Mouse (Mus musculus) kidney, postnatal 4 days (tissue): Measurements from ENCODE around the gene Tmem8b.

Experiments used
- DNase-seq, 2 experiments: peaks; one replicate each; pipeline ENCODE4 v3.0.0; 2021; ENCODE audit warnings: mixed read lengths in 2 of 2

Gene Tmem8b

DNA sequence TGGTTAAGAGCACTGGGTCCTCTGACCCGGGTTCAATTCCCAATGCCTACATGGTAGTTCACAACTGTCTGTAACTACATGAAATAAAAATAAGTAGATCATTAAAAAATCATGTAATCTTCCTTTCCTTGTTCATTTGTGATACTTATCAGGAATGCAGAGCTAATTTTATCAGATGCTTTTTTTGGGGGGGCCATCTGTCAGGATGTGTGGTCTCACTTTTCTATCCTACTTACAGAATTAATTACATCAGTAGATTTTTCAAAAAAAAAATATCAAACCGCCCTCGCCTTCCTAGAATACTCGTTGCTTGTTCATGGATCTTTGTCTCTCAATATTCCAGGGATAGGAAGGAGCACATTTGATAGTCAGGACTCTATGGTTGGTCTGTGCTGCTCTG is 53.4 kb downstream of the Tmem8b start:
- DNase-seq = no peak

DNA sequence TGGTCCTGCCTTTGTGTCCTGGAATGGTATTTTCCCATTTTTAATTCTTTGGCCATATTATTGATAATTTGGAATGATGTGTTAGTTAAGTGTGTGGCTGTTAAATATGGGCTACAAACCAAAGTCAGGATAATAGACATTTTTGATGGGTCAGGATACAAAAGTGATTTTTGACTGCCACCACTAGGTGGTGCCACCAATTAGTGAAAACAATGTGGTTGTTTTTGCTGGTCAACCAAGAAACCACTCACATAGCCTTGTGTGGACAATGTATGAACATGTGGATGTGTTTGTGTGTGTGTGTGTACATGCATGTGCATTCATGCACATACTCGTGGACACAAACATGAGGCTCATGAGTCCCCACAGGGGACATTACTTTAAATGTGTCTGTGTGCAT is 56.0 kb downstream of the Tmem8b start:
- DNase-seq = peak; percentile 71 to 75

DNA sequence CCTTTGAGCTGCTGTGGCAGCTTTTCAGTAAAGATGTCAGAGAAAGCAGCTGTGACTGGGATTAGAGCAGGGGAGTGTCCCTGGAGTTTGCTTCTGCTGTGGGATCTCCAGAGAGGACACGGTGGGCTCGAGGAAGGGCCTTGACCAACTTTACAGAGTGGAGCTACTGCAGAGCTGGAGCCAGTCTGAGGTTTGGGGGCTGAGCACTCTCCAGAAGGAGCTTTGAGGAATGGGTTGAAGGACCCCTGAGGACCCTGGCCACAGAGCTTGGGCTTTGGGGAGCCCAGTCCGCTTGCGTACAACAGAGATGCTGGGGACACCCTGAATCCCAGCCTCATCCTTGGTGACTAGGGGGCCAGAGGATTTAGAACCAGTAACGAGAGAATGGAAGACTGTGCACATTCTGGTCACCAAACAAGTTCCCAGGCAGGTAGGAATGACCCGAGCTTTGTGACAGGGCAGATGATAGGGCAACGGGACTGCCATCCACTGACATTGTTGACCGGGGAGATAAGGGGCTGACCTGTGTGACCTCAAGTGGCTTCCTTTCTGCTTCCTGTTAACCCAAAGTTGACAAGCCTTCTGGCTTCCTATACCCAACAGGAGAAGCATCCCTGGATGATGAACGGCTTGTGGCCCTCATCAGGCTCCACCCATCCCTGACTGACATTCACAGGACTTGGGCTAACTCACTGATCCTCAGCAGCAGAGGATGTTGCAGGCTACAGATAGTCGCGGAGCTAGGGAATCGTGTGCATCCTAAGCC is 57.6 kb downstream of the Tmem8b start:
- DNase-seq = peak; percentile 33 to 51

DNA sequence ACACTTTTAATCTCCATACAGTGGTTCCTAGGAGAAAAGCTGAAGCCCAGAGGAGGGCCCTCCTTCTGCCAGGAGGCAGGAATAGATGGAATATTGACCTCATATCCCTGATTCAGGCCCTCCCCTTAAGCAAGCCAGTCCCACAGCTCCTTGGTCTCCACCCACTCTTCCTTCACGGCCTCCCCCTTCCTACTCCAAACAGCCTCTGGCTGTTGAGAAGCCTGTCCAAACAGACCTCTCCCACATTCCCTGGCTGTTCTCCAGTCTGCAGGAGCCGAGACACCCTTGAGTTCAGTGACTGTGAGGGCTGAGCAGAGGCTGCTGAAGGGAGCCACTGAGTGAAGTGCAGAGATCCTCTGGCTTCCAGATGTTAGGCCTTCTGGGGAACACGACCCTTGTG is 58.2 kb downstream of the Tmem8b start, which contains the start of gene Hrct1:
Gene Hrct1 (plus strand): TSS at position 194 of the 400 bp plus-strand sequence.
- DNase-seq = peak; percentile 76 to 84

DNA sequence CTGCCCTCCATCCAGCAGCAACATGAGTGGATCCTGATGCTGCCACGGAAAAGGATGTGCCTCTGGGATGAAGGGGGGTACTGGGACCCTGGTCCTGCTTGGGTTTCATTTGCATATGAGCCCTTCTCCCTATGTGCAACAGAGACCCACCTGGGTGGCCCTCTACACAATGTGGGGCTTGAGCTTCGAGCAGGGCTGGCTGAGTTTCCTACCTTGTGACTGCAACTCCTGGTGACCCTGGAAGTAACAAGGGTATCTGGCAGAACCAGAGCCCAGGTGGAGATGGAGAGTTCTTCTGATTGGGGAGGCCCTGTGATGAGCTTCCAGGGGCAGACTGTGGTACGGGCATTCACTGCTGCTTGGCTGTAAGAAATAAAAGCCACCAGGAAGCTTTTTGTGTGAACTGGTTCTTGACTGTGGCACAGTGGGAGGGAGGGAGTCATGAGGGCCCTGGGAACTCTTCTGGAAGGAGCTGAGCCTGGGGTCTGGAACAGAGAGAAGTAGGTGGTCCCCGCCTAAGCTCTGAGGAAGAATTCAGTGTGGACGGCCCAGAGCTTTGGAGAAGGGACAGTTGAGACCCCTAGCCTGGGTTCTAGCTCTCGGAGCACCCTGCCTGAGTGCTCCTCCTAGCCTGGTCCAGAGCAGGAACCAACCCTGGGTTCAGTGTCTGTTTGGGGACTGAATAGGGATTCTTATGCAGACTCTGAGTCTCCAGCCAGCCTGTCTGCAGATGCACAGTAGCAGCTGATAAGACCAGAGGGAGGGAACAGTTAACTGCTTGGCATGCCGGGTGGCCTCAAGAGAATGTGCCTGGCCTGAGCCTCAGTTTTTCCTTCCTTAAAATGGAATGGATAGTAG is 59.2 kb downstream of the Tmem8b start:
- DNase-seq = no peak

DNA sequence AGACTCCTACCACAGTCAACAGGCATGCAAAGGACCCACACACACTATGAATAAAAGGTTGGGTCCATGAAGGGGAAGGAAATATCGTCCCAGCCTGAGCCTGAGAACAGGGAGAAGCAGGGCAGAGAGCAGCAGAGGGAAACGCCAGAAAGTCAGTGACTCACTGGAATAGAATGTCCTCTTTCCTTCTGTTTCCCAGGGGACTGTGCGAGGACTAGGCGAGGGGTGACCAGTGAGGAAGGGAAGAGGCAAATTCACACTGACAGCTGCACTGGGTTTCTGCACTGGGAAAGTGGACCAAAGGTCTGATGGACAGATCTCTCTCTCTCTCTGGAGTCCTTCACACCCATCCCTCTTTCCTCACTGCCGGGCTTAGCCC is 59.8 kb downstream of the Tmem8b start:
- peak; percentile 41 to 68 for DNase-seq

DNA sequence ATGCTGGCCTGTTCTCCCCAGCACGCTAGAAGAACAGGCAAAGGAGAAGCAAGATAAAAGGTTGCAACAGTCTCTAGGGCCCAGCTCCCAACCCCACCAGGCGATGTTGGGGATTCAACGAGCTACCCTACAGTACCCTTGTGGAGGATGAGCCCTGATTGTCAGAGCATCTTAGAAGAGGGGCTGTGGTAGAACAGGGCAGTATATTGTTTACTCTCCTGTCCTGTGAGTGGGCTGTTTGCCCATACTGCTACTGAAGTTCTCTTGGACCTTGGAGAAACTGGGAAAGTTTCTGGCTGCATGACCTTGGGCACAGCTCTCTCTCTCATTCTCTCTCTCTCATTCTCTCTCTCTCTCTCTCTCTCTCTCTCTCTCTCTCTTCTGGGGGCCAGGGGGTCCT is 60.4 kb downstream of the Tmem8b start:
- no peak for DNase-seq

DNA sequence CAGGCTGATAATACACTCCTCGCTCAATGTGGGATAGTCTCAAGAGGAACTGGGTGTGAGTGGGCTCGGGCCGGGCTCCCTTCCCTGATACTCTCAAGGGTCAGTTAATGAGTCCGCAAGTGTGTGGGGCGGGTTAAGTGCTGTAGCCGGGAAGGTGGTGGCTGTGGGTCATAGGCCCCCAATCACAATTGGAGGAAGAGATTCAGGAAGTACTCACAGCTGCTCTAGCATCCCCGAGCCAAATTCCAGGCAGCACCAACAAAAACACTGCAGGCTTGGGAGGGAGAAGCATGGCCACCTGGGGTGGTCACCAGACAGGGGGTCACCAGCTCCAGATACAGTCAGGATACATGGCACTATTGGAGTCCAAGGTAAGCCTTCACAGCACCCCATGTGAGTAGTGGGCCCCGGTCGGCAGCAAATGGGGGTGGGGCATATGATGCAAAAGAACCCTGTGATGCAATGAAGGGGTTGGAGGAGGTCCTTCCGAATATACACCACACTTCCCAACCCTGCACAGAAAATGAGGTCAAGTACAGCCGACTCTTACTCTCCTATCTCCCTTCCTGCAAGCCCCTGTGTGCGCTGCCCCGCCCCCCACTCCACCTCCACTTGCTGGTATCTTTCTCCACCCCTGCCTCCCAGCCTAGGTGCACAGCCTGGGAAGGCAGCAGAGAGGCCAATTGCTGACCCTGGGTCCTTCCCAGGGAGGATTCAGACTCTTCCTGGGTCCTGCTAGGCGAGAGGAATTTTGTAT is 61.2 kb downstream of the Tmem8b start, which contains the start of gene Spaar:
Gene Spaar (plus strand): TSS at position 241 of the 757 bp plus-strand sequence.
- DNase-seq = peak; percentile 58 to 71

DNA sequence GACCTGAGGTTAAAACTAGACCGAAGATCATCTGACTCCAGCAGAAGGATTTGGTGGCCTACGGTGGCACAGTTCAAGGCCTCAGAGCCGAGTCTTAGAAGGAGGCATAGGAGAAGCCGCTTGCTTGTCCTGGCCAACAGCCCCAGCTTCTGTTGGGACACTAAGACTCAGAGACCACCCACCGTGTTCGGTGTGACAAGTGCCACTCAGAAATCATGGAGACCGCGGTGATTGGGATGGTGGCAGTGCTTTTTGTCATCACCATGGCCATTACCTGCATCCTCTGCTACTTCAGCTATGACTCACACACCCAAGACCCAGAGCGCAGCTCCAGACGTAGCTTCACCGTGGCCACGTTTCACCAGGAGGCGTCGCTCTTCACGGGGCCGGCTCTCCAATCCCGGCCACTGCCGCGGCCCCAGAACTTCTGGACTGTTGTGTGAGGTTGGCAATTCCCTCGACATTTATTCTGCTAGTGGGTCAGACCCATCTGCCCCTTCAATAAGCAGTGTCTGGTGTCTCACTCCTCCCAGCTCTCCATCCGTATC is 62.1 kb downstream of the Tmem8b start:
- no peak for DNase-seq

DNA sequence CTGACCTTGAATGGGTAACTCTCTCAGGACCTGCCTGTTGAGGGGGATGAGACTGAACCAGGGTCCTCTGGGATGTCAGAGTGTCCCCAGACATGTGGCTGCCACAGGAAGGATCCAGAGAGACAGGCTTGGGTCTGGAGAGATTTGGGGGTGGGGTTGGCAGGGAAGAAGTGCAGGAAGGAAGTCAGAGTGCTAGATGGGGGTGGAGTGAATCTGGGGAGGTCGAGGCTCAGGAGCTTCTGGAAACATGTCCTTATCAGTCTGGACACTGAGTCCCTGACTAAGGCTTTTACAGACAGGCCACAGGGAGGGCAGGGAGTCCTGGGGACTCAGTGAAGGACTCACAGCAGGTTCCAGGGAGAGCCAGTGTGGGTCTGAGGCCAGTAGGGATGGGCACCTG is 63.4 kb downstream of the Tmem8b start:
- DNase-seq = no peak

DNA sequence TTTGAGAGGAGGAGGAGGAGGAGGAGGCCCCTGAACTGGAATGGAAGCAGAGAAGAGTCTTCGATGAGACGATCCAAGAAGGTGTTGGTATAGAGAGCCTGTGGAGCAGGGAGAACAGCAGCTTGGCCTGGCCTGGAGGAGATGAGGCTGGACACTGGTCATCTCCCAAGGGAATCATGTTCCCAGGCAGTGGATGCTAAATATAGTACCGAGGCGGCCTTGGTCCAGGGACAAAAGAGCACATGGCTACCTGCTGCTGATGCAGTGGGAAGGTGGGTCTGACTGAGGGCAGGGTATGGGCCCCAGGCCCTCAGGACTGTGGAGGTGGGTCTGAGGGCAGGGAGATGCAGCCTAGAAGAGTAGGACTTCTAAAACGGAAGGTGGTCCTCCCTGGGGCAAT is 64.4 kb downstream of the Tmem8b start:
- DNase-seq = no peak

DNA sequence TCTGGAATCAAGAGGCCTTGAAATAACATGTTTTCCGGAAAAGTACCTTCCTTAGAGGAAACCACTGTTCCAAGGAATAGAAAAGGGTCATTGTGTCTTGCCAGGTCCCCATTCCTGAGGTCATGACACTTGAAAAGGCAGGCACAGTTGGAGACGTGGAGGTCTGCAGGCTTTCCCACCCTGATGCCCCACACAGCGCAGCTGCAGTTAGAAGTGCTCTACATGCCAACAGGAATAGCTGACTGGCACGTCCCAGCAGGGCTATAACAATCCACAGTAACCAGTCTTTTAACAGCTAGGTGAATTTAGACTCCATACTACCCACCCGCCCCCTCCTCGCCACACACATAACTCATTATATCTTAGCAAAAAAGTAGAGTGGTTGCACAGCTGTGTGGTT is 68.4 kb downstream of the Tmem8b start:
- no peak for DNase-seq

DNA sequence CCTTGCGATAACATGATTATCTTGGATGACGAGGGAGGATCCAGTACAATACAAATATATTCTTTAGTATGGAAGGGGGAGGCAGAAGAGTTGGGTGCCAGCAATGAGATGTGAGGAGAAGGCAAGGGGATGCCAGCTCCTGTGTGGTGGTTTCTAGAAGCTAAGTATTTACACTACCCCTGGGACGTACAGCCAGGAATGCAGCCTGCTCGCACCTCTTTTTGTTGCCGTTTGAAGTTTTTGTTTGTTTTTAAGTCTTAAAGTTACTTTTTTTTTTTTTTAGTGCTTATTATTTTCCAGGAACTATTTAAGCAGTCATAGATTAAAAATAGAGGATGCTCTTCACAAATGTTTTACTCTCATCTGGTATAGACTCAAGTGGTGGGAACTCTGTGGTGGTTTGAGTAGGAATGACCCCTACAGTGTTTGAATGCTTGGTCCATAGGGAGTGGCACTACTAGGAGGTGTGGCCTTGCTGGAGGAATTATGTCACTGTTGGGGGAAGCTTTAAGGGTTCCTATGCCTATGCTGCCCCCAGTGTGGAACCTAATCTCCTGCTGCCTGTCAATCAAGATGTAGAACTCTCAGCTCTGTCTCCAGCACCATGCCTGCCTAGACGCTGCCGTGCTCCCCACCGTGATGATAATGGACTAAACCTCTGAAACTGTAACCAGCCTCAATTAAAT is 70.4 kb downstream of the Tmem8b start:
- no peak for DNase-seq

DNA sequence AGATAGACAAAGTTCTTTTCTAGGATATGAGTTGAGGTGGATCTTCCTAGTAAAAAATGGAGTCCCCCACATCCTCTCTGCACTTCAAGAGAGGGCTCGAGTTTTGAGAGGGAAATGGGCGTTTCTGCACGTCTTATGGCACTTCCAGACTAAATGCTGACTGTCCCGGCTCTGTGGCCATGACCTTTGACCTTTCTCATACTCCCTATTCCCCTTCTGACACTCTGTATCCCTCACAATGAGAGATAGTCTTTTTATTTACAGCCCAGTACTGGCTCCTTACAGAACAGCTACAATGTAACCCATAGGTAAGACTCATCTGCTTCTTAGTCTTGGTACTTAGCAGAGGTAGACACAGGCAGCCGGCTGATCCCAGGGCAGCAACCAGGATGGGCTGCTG is 72.8 kb downstream of the Tmem8b start:
- DNase-seq = no peak
